Mouse (Mus musculus): ENCODE results near the gene Card10.

Gene Card10

DNA sequence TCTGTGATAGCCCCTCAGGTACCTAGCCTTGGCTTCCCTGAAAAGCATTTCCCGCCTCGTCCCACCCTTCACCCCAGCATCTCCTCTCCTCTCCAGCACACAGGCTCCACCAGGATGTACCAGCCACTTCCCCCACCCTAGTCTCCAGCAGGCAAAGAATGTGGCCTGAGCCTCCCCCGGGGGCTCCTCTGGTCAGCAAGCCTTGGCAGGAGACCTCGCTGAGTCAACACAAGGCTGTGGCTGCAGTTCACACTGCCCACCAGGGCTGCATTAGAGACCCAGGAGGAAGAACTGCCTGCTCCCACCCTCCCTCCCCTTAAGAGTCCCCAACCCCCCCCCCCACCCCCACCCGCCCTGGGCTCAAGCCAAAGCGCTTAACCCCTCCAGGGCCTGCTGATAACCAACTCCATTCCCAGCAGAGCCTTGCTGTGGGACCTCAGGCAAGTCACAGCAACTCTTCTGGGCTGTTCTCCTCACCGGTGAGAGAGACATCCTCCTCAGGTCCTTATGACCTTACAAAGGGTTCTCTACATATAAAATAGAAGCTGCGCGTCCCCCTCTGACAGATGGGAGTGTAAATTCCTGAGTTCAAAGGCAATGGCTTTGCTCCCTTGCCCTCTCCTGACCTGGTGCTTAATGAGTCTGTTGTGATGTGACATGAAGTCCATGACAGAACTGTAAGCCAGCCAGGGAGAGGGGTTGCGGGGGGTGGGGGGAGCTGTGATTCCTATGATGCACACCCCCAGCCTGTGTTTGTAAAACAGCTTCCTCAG, 31.6 kb upstream of the Card10 start:
- DNase-seq (ENCODE audit: low spot score in 2 of 2), result no peak

DNA sequence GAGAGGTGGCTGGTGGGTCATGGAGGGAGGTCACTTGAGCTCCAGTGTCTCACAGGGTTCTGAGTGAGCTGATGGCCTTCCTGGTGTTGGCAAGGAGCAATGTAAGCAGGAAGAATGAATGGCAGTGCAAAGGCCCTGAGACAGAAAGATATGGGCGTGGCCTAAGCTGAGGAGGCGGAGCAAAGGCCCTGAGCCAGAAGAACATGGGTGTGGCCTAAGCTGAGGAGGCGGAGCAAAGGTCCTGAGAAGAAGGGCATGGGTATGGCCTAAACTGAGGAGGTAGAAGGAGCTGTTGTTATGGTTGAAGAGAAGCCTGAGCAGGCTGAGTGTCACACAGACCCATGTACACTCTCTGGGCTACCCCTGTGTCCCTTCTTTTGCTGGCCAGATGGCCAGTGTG, 30.7 kb upstream of the Card10 start:
- DNase-seq (ENCODE audit: low spot score in 2 of 2), result peak in 1 of 2 experiments; percentile 53

DNA sequence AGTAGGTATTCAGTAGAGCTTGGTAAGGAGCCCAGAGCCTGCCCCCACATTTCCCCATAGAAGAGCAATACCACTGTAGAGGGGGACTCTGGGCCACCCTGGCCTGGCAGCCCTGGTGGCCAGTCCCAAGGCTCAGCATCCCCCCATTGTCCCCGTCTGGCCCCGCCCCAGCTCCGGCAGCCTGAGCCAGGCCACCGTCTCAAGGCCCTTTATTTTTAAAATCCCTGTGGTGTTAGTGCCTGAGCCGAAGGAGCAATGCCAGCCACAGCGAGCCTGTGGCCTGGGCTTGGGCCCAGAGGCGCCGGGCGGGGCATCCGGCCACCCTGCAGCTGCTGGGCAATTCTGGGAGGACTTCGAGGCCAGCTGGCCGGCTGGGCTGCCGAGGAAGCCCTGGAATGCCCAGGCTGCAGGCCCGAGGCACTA, 29.9 kb upstream of the Card10 start:
- DNase-seq (ENCODE audit: low spot score in 2 of 2), result peak in 1 of 2 experiments; percentile 49

DNA sequence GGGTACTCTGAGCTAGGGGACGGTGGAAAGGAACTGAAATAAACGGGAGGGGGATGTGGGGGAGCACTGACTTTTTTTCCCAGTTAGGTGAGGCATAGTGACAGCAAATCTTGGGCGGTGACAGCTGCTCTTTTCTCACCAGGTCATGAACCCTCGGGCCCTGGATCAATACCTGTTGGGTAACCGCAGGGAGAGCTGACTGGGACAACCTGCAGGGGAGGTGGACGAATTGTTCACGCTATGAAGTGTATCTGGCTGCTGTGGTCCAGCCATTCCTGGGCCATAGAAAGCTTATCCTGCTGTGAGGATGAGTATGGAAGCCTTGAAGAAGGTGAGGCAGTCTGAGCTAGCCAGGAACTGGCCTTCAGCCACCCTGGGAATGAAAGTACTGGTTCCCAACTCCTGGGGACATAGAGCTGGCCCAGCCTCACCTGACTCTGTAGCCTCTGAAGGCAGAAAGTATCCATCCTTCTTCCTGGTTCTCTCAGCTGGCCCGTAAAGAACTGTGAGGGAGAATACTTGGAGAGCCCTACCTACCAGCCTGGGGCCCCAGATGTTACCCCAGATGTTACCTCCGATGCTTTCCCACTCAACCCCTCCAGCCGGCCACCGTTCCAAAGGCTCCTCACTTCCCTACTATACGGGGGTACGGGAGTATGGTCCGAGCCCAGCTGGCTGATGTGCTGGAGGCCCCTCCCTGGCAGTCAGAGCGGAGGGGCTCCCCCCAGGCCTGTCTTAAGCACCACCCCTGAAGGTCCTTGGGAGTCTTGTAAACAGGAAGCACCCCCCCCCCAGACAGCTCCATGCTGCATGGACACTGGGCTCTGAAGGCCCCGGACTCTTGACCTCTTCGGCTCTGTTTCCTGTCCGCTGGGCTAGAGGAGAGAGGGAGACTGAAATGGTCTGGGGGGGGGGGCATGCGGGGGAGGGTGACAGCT, 29.1 kb upstream of the Card10 start:
- no peak for DNase-seq (ENCODE audit: low spot score in 2 of 2)

DNA sequence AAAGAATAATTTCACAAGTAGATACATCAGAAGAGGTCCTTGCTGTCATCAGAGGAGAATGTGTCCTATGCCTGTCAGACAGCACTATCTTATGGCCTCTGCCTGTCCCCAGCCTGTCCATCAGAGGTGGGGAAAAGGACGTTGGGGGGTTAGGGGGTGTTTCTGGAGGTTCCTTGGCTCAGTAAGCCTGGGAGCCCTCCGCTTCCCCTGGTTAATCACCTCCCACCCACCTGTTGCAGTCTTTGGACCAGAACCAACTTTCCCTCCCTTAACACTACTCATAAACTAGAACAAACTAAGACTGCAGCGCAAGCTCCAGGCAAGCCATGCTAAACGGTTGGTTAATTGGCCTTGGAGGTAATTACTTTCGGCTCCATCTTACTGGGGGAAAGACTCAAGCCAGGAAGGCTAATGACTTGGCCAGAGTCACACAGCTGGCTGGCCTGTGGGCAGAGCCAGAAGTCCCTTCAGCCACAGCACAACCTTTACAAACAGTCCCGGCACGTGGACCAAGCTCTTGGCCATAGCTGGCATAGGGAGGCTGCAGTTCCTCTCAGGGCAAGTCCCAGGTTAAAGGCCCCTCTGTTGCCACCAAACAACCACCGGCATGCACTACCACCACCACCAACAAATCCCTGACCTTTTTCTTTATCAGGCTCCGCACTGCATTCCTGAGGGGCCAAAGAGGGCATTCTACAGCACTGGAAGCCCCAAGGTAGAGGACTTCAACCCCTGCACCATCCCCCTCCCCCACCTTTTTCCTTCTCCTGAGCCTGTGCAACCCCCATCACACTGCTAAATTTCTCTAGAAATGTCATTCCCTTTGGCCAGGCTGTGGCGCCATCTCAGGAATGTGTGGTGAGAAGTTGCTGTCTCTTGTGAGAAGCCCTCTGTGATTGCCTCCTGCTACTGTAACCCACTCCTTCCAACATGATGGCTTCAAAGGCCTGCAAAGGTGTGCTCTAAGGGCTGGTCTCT, 28.2 kb upstream of the Card10 start:
- no peak for DNase-seq (ENCODE audit: low spot score in 2 of 2)

DNA sequence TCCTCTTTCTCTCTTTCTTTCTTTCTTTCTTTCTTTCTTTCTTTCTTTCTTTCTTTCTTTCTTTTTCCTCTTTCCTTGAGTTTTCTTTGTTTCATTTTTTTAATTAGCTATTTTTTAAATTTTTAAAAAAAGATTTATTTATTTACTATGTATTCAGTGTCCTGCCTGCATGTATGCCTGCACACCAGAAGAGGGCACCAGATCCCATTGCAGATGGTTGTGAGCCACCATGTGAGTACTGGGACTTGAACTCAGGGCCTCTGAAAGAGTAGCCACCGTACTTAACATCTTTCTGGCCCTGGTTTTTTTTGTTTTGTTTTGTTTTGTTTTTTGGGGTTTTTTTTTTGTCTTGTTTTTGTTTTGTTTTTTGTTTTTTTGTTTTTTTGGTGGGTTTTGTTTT, 26.8 kb upstream of the Card10 start:
- no peak for DNase-seq (ENCODE audit: low spot score in 2 of 2)

DNA sequence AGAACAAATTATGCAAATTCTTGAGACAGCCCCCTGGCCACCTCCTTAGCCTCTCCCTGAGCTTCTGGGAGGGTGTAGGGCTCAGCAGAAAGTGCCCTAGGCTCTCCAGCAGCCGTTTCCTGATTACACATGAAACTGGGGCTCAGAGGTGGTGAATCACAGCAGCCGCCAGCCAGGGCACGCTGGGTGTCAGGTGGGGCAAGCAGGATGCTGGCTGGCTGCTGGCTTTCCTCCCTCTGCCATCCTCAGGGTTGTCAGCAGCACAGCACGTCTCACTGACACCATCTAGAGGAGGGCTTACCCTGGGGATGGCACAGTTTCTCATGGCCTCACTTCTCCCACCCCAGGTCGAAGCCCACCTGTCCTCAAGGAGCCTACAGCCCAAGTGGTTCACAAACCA, 25.5 kb upstream of the Card10 start:
- DNase-seq (ENCODE audit: low spot score in 2 of 2), result no peak

DNA sequence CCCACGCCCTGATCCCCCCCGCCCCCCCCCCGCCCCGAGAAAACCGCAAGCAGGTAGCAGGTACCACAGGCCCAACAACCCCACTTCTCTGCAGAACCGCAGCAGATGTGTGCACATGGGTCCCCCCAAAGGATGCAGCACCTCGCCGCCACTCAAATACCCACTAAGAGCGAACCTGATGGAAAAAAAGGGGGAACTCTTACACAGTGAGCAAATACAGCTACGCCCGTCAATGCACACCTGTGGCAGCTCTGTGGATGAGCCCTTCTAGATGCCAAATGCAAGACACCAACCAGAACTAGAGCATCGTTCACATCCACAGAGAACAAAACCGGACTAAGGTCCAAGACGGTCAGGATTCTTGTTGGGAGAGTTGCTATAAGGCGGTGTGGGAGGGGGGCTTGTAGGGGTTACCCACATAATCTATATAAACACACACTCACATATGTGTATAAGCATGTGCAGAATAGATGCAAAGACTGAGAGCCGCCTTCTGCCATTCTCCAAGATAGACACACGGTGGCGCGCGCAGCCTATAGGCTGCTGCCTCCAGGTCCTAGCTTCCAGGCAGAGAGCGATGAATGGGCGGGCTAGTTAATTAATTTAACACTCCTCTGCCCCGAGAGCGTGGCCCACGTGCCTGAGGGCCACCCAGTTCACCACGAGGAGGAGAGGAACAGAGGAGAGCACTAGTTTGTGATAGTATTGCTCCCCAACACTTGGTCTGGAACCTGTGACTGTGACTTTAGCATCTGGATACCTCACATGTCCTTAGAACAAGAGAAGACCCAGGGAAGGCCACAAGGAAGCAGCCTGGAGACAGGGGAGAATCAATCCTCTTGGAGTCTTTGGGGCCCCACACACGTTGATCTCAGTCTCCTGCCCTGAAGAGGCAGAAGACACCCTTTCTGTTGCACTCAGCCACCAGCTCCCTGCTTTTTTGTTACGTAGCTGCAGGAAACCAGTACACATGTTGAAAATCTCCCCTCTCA, 23.7 kb upstream of the Card10 start:
- DNase-seq (ENCODE audit: low spot score in 2 of 2), result peak in 1 of 2 experiments; percentile 76

DNA sequence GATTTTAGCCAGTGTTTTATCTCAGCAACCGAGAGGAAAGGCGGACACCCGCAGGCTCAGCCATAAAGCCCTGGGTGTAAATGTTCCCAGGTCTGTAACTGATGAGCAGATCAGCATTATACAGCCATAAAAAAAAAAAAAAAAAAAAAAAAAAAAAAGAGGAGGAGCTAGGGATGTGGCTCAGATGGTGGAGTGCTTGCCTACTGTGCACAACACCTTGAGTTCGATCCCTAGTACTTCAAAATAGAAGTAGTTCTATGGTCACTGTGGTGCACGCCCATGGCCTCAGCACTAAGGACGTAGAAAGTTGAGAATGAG, 13.2 kb upstream of the Card10 start:
- no peak for DNase-seq (ENCODE audit: low spot score in 2 of 2)

DNA sequence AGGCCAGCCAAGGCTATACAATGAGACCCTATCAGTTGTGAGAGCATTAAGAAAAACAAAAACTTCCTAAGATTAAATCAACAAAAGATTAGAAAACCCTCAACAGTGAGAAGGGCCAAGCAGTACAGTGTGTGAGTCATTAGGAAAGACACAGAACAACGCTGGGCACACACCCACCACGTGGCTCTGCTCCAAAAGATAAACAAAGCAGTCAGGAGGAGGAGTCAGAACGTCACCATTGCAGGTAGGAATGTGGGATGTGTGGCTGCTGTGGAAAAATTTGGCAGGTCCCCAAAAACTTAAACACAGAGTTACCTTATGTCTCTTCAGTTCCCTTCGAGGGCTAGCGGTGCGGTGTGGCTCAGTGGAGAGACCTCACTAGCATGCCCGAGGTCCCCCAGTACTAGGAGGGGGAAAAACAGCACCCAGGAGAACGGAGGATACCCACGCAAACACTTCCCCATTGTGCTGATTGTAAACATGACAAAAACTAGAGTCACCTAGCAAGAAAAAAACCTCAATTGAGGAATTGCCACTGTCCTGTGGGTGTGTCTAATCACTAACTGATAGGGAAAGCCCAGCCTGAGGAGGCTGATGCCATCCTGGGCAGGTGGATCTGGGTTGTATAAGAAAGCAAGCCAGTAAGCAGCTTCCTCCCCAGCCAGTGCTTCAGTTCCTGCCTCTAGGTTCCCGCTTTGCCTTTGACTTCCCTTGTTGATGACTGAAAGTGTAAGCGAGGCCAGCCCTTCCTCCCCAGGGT, 12.7 kb upstream of the Card10 start:
- no peak for DNase-seq (ENCODE audit: low spot score in 2 of 2)

DNA sequence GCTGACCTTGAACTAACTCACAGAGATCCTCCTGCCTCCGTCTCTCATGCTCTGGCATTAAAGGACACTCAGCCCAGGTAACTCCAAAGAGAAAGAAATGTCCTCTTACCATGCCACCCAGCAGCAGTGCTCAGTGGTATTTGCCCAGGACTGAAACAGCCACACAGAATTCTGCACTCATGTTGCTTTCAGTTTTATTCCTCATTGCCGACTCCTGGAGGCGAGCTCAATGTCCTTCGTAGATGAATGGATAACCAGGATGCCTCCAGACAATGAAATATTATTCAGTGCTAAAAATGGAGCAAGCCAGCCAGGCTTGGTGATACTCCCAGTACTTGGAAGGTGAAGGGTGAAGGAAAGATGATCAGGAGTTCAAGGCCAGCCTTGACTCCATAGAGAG, 10.8 kb upstream of the Card10 start:
- DNase-seq (ENCODE audit: low spot score in 2 of 2), result no peak

DNA sequence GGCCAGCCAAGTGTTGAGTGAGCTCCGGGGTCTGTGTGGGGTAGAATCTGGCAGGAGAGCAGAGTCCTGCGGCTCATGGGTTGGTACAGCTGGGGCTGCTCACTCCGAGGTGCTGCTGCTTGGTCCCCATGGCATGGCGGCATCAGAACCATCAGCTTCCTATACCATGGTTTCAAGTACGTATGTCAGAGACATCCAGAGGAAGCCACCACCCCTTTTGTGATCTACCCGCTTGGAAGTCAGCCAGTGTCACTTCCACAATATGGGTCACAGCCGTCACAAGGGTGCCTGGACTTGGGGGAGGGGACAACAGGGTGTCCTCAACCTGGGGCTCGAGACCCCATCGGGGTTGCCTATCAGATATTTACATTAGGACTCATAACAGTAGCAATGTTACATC, 7.3 kb upstream of the Card10 start:
- no peak for DNase-seq (ENCODE audit: low spot score in 2 of 2)

DNA sequence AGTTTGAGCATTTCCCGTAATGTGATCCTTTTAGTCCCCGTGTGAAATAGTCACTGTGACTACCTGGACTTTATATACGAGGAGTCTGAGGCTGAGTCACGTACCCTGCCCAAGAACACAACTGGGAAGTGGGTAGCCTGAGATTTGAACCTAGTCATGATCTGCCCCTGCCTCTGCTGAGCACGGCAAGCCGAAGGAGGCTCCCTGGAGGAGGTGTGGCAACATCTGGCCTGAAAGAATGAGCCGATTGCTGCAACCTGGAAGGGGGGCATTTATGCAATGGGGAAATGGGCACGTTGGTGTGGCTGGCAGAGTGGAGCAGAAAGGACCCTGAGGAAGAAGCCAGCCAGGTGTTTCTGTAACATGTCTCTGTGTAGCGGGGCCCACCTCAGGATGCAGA, 6.9 kb upstream of the Card10 start:
- DNase-seq (ENCODE audit: low spot score in 2 of 2), result no peak

DNA sequence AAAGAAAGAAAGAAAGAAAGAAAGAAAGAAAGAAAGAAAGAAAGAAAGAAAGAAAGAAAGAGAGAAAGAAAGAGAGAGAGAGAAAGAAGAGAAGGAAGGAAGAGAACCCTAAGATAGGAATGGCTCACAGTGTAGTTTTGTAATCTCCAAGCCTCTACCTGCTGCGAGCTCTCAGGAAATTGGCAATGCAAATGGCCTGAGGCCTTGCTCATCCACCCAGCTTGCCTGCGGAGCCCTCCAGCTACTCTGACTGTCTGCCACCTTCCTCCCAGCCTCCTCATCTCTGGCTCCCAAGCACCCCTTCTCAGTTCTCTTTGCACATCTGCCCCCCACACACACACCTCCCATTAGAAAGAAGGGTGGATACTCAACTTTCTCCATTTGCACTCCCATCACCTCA, 6.1 kb upstream of the Card10 start:
- DNase-seq (ENCODE audit: low spot score in 2 of 2), result no peak

DNA sequence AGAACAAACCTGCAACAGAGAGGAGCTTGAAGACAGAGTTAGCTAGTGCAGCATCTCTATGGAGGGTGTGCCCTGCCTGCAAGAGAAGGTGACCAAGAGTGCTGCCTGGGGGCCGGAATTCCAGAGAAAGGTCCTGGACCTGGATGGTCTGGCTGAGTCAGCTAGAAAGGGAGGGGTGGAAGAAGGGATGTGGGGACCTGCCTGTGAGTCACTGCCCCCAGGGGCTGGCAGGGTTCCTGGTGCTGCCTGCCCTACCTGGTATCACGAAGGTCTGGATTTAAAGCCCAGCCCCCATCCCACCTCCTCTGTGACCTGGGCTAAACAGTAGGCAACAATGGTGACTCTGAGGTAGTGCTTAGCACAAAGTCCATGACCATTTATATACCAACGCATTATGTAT, 4.3 kb upstream of the Card10 start:
- DNase-seq (ENCODE audit: low spot score in 2 of 2), result no peak

DNA sequence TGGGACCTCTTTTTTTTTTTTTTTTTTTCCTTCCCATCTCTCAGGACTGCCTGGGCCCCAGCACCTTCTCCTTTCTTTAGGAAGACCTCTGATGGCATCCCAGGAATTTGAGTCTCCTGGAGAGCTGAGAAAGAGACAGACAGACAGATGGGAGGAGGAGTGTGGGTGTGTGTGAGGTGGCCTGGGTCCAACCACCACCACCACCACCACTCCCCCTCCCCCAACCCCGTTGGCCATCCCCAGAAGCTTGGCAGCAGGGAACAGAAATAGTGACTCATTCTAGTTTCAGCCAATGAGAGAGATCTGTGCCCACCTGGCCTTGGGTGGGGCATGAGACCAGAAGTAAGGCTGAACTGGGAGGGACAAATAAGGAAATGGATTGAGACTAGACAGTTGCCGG, 3.8 kb upstream of the Card10 start:
- DNase-seq (ENCODE audit: low spot score in 2 of 2), result no peak

DNA sequence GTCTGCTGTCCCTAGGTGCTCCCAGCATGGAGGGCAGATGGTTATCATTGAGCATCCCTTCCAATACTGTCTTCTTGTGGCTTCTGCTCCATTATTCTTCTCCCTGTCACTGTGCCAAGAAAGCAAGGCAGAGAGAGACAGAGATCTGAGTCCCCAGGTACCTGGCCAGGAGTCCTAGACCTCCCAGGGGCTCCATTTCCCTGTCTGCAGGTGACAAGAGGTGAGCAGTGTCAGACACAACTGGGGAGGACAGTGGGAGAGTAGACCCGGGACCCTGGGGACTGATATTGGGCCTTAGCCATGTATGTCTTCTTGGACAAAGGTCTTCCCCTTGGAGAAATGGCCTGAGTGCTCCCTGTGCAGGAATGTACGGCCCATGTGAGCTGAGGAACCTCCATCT, 2.5 kb upstream of the Card10 start:
- DNase-seq (ENCODE audit: low spot score in 2 of 2), result no peak

DNA sequence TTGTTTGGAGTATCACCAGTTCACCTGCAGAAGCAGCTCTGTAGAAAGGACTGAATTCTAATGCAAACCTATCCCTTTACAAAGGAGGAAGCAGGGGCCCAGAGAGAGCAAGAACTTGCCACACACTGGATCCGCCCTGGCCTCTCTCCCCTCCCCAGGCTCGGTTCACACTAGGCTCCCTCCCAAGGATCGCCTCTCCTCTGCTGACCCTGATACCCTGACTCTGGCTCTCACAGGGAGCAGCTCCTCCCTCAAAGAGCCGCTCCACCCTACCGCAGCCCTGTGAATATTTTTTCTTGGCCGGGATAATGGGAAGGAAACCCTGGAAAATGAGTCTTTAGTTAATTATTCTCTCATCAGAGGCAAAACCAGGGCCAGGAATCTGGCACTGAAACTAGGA, 1.5 kb upstream of the Card10 start:
- DNase-seq (ENCODE audit: low spot score in 2 of 2), result no peak

DNA sequence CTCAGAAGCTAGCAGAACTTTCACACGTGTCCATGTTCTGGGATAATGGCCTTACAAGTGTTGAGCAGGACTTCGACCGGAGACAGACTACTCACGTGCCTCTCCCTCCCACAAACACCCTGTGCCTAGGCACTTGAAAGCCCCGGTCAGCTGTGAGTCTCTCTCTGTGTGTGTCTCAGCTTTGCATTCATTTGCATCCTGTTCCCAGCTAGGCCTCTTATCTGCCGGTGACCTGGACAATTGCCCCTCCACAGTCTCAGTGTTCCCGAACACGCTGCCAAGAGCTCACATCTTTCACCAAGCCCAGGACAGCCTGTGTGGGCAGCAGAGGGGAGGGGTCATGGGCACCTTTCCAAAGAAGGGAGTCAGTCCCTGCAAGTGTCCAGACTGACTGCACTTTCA, 658 bp upstream of the Card10 start:
- no peak for DNase-seq (ENCODE audit: low spot score in 2 of 2)

Measured in spleen, postnatal 10 days (tissue).